Mouse (Mus musculus) adrenal gland, postnatal 4 days (tissue): ENCODE results near the gene Ephb3. TPM values are rescaled to one million over a fixed set of nuclear protein-coding genes. Genes with fewer than 3 reads are reported as not detected.

Experiments
- DNase-seq, 2 experiments: peaks; one replicate each; pipeline ENCODE4 v3.0.0; 2021 to 2022; ENCODE audit warnings: low spot score in 2 of 2, mixed read lengths in 2 of 2
- microRNA-seq: library from miRNA; unstranded; fragments of <30 nt; microRNA quantifications from one replicate; pipeline ENCODE4 v1.2.0, GENCODE M21; 2021
- total RNA-seq, 2 experiments: library from RNA; stranded (reverse); gene quantifications; 2 replicates each; pipeline ENCODE4 v1.2.3; 2021

Ephb3 gene
- total RNA-seq, 2 experiments from 2014 or later: 7.0 to 12.9 TPM

DNA sequence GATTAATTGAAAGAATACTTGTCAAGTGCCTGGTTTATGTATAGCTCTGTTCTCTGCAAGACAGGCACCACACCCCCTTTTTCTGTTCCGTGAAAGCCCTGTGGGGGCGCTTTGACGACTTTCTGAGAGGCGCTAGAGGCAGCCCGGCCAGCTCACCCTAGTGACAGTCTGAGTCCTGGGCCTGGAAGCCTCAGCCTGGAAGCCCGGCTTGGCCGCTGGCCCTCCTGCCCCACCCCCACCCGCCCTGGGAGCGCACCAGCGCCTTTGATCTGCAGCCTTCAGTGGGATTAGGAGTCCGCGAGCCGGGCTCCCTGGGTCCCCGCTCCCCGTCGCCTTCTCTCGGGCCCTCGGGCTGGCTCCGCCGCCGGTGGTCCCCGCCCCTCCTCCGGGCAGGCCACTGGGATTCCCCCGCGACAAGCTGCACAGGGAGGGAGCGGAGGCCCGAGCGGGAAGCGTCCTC is 41.4 kb downstream of the Ephb3 start:
- peak; percentile 41 to 71 for DNase-seq

DNA sequence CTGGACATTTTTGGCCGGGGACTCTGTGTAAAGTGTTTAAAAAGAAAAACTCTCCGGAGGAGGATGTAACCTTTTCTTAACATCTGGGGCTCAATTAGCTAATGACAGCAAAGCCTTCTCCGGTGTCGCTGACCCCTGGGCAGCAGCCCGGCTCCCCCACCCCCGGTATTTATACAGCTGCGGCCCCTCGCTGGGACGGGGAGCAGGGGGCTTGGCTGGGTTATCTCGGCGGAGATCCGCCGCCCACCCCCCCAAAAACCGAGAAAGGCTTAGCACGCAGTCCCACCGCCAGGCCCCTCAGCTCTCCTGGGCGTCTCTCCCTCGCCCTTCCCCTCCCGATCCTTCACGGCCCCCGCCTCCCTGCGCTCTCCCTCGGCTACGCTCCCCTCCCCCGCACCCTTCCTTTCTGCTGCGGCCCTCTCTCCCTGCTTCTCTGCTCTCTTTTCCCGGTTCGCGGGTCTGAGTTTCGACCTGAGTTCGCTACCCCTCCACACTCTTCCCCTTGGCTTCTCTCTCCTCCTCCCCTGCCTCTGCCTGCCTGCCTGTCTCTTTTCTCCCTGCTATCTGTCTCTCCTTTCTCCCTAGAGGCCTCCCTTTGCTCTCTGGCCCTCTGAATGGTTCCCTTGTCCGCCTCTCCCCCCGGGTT is 42.0 kb downstream of the Ephb3 start:
- no peak for DNase-seq

DNA sequence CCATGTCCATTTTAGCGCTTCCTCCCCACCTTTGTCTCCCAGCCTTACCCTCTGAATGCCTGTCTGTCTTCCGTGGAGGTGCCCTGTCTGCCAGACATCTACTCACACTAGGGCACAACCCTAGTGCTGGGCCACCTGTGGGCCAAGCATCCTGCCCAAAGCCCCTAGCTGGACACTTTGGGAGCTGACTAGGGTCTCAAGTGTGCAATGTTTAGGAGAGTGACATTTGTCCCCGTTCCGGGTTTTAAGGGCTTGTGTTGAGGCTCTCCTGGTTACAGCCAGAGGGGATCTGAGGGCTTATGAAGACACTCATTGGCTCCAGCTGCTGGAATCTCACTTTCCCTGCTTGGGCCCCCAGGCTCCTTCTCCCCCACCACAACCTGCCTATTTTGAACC is 42.5 kb downstream of the Ephb3 start:
- DNase-seq: no peak

DNA sequence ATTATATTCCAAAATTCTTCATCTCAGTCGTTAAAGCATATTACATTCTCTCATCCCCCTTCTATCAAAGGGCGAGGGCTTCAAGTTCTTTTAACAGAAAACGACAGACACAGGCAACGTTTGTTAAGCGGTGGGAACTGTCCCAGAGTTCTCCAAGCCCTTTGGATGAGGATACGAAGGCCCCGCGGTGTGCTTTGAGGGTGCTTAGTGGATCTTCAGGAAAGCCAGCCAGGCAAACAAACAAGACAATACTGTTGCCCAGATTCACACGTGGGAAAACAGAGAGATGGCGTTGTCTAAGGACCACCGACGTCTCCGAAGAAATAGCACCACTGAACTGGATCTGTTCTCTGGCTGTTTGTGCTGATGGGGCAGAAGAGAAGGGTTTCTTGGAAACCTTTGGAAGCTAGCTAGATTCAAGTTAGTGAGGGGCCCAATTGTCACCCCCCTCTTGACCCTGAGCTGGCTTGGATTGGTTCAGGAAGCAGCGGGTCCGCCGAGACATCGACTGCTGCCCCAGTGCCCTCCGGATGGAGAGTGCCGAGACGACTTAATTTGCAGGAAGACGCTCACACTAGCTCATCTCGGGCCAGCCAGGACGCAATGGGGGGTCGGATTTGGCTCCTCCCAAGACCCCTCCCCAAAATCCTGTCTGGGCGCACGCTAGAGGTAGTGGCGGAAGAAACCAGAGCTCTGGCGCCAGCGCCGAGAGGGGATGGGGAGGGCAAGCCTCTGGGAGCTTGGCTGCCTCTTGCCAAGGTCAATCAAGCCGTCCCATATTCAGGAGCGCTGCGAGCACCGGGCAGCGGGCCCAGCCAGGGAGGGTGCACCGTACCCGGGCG is 43.5 kb downstream of the Ephb3 start:
- peak in 1 of 2 experiments; percentile 47 for DNase-seq

DNA sequence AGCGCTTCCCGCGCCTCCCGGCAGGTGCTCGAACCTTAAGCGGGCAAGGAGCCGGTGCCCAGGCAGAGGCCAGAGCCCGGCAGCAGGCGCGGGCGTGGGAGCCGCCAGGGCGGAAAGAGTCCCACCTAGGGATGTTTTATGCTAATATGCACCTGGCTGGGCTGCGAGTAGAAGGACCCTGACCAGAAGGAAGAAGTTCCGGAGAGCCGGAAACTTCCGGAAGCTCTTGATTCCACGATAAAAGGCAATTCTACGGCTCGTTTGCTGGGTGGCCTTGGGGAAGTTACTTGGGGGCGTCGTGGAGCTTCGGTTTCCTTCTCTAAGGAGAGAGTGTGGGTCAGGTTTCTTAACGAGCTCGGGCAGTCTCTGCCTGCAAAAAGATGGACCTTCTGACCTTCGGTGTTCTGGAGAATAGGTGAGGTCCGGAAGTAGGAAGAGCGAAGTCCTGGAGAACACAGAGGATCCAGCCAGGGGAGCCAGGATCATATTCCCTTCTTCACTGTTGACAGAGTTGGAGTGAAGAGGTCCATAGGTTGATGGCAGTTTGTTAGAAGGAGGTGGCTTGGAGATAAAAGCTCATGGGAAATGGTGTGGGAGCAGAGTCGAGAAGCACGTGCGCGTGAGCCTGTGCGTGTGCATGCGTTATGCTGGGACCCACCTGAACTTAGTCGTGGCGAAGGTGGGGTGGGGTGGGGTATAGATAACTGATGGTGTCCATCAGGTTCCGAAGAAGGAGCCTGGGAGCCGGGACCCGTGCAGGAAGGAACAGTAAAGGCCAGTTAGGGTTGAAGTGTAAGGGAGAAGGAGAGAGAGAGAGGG is 44.4 kb downstream of the Ephb3 start:
- no peak for DNase-seq

DNA sequence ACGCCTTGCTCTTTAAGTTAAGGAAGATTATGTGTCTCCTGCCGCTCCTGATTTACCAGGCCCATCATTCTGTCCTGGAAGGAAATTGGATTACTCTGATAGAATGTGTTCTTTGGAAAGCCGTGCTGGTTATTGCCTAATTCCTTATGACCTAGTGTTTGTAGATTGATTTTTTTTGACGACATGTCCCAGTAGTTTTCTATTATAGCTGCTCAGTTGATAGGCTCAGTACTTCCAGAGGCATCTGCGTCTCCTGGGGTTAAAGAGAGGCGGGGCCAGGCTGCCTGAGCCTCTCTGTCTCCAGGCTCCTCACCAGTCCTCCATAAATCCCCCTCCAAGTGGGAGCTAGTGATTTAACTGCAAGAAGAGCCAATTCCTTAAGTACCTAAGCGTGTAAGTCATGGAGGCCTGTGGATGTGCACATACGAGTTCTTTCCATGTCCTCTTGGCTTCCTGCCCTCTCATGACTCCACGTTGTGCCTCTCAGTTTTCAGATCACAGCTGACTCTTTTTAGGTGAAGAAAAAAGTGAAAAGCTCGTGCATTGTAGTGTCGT is 47.9 kb downstream of the Ephb3 start:
- no peak for DNase-seq

DNA sequence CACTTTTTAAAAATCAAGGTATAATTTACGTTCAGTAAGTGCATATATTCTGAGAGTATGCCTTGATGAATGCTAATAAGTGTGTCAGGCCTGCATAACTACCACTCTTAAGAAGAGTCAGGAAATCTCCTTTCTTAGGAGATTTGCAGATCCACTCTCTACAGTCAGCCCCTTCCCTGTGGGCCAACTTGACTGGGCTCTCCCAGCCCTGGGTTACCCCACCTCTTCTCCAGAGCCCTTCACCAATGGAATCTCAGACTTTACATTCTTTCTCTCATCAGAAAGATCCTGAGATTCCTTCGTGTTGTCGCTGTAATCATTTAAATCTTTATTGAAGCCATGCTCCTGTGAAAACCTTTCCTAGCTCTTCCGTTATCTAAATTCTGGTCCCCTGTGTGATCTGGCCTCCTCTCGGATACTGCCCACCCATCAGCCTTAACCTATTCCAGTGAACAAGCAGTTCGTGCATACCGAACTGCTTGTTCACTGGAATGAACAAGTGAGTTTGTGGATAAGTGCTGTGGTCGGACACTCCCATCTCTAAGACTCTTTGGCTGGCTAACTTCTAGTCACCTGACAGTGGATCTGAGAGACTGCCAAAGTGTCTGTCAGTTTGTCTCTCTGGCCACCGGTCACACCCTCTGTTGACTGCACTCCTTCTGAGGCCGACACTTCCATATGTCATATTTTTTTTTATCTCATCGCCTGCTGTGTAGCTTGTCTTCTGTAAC is 51.2 kb downstream of the Ephb3 start:
- no peak for DNase-seq

DNA sequence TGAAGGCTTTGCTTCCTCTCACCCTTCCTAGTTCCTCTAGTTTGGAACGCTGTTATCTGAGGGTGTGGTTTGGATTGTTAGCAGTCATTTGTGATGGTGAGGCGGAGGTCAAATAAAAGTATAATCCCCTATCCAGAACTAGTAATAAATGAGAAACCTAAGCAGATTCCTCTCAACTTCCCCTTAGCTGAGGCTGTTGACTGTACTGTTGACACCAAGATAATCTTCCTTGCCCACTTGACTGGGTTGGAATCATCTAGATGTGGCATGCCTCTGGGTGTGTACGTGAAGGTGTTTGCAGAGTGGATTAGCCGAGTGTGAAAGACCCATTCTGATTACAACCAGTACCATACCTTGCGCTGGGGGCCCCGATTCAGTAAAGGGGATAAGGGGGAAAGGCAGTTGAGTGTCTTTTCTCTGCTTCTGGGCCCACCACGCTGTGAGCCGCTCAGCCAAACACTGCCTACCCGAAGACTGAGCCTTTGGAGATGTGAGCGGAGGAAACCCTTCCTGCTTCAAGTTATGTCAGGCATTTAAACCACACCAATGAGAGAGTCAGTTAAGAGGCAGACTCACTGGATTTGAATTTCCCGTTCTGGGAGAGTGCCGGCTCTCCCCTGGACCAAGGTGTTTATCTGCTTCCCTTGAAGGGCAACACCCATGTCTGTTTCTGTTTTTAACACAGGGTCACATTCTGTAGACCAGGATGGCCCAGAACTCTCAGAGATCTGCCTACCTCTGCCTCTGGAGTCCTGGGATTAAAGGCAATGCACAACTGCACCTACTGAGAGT is 52.2 kb downstream of the Ephb3 start:
- no peak for DNase-seq

DNA sequence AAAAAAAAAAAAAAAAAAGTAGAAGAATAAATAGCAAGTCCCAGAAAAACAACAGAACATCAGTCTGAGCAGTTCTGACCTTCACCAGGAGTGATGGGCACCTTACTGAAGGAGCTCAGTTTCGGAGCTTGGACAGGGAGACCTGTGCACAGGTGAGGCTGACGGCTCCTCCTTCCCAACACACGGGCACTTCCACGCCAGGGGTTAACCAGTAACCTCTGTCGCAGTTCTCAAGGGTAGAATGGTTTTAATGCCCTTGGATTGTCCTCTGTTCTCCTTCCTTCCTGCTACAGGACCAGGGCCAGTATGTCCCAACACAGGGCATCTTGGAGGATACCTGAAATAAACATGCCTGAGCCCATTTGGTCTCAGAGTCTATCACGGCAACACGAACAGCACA is 60.9 kb downstream of the Ephb3 start:
- no peak for DNase-seq

DNA sequence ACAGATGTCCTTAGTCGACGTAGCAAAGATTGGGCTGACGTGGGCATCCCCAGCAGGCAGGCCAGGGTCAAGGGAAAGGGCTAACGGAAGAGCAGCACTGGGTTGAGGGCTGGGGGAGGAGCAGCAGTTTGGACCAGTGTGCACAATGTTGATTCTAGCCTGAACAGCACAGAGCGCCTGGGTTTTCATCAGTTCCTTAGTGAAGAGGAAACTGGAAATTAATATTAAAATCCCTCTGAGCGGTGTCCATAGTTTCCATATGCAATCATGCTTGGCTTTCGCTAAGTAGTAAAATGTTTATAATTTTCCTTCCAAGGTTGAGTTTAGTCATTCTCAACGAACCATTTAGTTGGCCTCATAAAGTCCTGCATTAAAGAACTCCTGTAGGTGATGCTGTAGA is 65.2 kb downstream of the Ephb3 start:
- no peak for DNase-seq

DNA sequence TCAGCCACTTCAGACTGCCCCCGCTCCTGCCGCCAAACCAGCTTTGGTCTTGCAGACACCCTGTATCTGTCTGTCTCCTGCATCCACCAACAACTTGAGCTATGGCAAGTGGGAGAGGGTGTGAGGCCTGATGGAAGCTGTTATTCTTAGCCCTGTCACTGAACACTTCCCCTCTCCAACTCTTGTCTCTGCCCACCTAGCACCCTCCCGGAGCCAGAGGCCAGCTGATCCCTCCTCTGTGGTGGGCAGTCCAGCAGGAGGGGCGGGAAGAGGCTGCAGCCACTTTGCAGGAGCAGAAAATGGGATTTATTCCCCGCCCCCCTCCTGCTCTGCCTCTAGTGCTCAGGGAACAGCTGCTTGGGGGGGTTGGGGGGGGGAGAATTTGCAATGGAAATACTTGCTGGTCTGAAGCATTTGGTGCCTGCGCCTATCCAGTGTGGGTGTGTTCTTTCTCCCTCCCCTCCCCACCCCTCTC is 67.3 kb downstream of the Ephb3 start:
- DNase-seq: no peak

DNA sequence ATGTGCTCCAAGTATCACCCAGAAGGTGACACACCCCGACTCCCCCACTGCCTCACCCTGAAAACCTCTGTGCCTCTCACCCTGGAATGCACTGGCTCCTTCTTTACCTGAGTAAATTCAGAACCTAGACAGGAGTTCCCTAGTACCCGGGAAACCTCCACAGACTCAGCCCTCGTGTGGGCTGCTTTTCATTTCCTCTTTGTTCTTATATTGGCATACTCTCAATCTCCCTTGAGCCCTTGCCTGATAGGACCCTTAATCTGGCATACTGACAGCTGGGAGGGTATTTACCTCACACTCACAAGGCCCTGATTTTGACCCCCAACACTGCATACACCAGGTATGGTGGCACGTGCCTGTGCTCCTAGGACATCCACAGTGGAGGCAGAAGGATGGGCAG is 68.2 kb downstream of the Ephb3 start:
- no peak for DNase-seq

Small RNA genes within 50 kb of the gene (microRNA-seq; reads per million reads assigned to microRNA genes)
- not detected for gene Mir7680

Other genes with a start within 250 kb of the Ephb3 start
- gene Teddm3, start 50.8 kb upstream of the Ephb3 start, total RNA-seq: not detected
- gene Vps8, start 218.4 kb downstream of the Ephb3 start, total RNA-seq: 10 to 100 TPM; 24.5 to 26.1 TPM